Mouse (Mus musculus): Measurements from ENCODE around the gene Bmpr1a. TPM values are rescaled to one million over a fixed set of nuclear protein-coding genes. Genes with fewer than 3 reads are reported as not detected.

The Bmpr1a gene
- polyA plus RNA-seq, 1 experiment from 2014 or later = 51.1 TPM

- WGBS = 82% methylated on average over 3 of the region's 3 CpGs
Observed at GRCm38 (mm10) chr14:34454282-34454681, 48.9 kb downstream of the Bmpr1a start.

GRCm38 (mm10) chr14:34453648-34454047 is 49.5 kb downstream of the Bmpr1a start:
- Histone ChIP-seq H3K4me2 (no peak overlapping the region), H3K36me3 (ENCODE audit: insufficient read depth) (0 out of 2 replicates have a peak, but pooled peaks cover 4% of the 10 kb centered on the region), H3K27me3 (ENCODE audit: insufficient read depth, low read length) (no peaks in the 10 kb centered on the region), H3K9ac (no peak overlapping the region), H3K27ac (ENCODE audit: low read depth) (peak overlapping the region; percentile 39; the same call in 1 of the 2 replicates), H3K9me3 (ENCODE audit: low read depth, low read length) (no peaks in the 10 kb centered on the region), H3K4me3 (ENCODE audit: low read depth, low read length) (no peak overlapping the region), H3K4me1 (ENCODE audit: insufficient read depth) (no peaks in the 10 kb centered on the region)
- no peak for TF ChIP-seq CTCF (IDR thresholded peaks at IDR 0.05; ENCODE audit: low read depth)
- DNase-seq = no peak
- ATAC-seq (ENCODE audit: insufficient read depth) = no peak
- WGBS = 38% methylated on average over 6 of the region's 6 CpGs

More at GRCm38 (mm10) chr14:34454282-34454681, 48.9 kb downstream of the Bmpr1a start:
- H3K9ac ChIP-seq = no peak overlapping the region
- ATAC-seq (ENCODE audit: insufficient read depth) = no peak
- H3K27ac ChIP-seq (ENCODE audit: low read depth) = peak overlapping the region; percentile 39; the same call in 1 of the 2 replicates
- no peak overlapping the region for H3K4me3 ChIP-seq (ENCODE audit: low read depth, low read length)
- H3K9me3 ChIP-seq (ENCODE audit: low read depth, low read length) = no peaks in the 10 kb centered on the region
- H3K4me2 ChIP-seq = no peak overlapping the region
- H3K36me3 ChIP-seq (ENCODE audit: insufficient read depth) = peaks cover 8% of the 10 kb centered on the region; the same call in 1 of the 2 replicates
- H3K4me1 ChIP-seq (ENCODE audit: insufficient read depth) = no peaks in the 10 kb centered on the region
- DNase-seq = no peak
- H3K27me3 ChIP-seq (ENCODE audit: insufficient read depth, low read length) = no peaks in the 10 kb centered on the region
- TF ChIP-seq CTCF (IDR thresholded peaks at IDR 0.05; ENCODE audit: low read depth) = no peak

- Histone ChIP-seq H3K4me1 (ENCODE audit: insufficient read depth) (no peaks in the 10 kb centered on the region), H3K36me3 (ENCODE audit: insufficient read depth) (peaks cover 8% of the 10 kb centered on the region), H3K27ac (ENCODE audit: low read depth) (no peak overlapping the region), H3K4me3 (ENCODE audit: low read depth, low read length) (no peak overlapping the region), H3K9ac (no peak overlapping the region), H3K9me3 (ENCODE audit: low read depth, low read length) (no peaks in the 10 kb centered on the region), H3K27me3 (ENCODE audit: insufficient read depth, low read length) (no peaks in the 10 kb centered on the region), H3K4me2 (no peak overlapping the region)
- no peak for DNase-seq
- no peak for ATAC-seq (ENCODE audit: insufficient read depth)
- TF ChIP-seq CTCF (IDR thresholded peaks at IDR 0.05; ENCODE audit: low read depth) = no peak
Observed at GRCm38 (mm10) chr14:34451872-34452271, 51.3 kb downstream of the Bmpr1a start.

GRCm38 (mm10) chr14:34450451-34450850 is 52.7 kb downstream of the Bmpr1a start:
- H3K4me2 ChIP-seq = no peak overlapping the region
- H3K4me1 ChIP-seq (ENCODE audit: insufficient read depth) = no peaks in the 10 kb centered on the region
- ATAC-seq (ENCODE audit: insufficient read depth) (no peak), DNase-seq (no peak)
- H3K36me3 ChIP-seq (ENCODE audit: insufficient read depth) = peaks cover 12% of the 10 kb centered on the region
- no peaks in the 10 kb centered on the region for H3K9me3 ChIP-seq (ENCODE audit: low read depth, low read length)
- H3K27ac ChIP-seq (ENCODE audit: low read depth) = no peak overlapping the region
- H3K4me3 ChIP-seq (ENCODE audit: low read depth, low read length) = no peak overlapping the region
- TF ChIP-seq CTCF (IDR thresholded peaks at IDR 0.05; ENCODE audit: low read depth) = no peak
- H3K9ac ChIP-seq = no peak overlapping the region
- WGBS = 76% methylated on average over 5 of the region's 5 CpGs
- no peaks in the 10 kb centered on the region for H3K27me3 ChIP-seq (ENCODE audit: insufficient read depth, low read length)

- Histone ChIP-seq H3K4me1 (ENCODE audit: insufficient read depth) (no peaks in the 10 kb centered on the region), H3K9ac (no peak overlapping the region), H3K36me3 (ENCODE audit: insufficient read depth) (peaks cover 12% of the 10 kb centered on the region), H3K4me3 (ENCODE audit: low read depth, low read length) (no peak overlapping the region), H3K27ac (ENCODE audit: low read depth) (no peak overlapping the region), H3K27me3 (ENCODE audit: insufficient read depth, low read length) (no peaks in the 10 kb centered on the region), H3K9me3 (ENCODE audit: low read depth, low read length) (no peaks in the 10 kb centered on the region), H3K4me2 (no peak overlapping the region)
- ATAC-seq (ENCODE audit: insufficient read depth) = no peak
- 64% methylated on average over 9 of the region's 9 CpGs for WGBS
- no peak for TF ChIP-seq CTCF (IDR thresholded peaks at IDR 0.05; ENCODE audit: low read depth)
- DNase-seq = peak; percentile 9
Observed at GRCm38 (mm10) chr14:34449807-34450206, 53.3 kb downstream of the Bmpr1a start.

GRCm38 (mm10) chr14:34448398-34448797 is 54.7 kb downstream of the Bmpr1a start:
- Histone ChIP-seq H3K9ac (no peak overlapping the region), H3K36me3 (ENCODE audit: insufficient read depth) (peaks cover 15% of the 10 kb centered on the region), H3K4me1 (ENCODE audit: insufficient read depth) (no peaks in the 10 kb centered on the region), H3K4me3 (ENCODE audit: low read depth, low read length) (no peak overlapping the region), H3K9me3 (ENCODE audit: low read depth, low read length) (no peaks in the 10 kb centered on the region), H3K4me2 (no peak overlapping the region), H3K27ac (ENCODE audit: low read depth) (no peak overlapping the region), H3K27me3 (ENCODE audit: insufficient read depth, low read length) (no peaks in the 10 kb centered on the region)
- DNase-seq (no peak), ATAC-seq (ENCODE audit: insufficient read depth) (no peak)
- TF ChIP-seq CTCF (IDR thresholded peaks at IDR 0.05; ENCODE audit: low read depth) = no peak

- Histone ChIP-seq H3K36me3 (ENCODE audit: insufficient read depth) (peaks cover 21% of the 10 kb centered on the region), H3K4me2 (no peak overlapping the region), H3K27ac (ENCODE audit: low read depth) (no peak overlapping the region), H3K4me1 (ENCODE audit: insufficient read depth) (no peaks in the 10 kb centered on the region), H3K9me3 (ENCODE audit: low read depth, low read length) (no peaks in the 10 kb centered on the region), H3K9ac (no peak overlapping the region), H3K27me3 (ENCODE audit: insufficient read depth, low read length) (no peaks in the 10 kb centered on the region), H3K4me3 (ENCODE audit: low read depth, low read length) (no peak overlapping the region)
- no peak for DNase-seq
- TF ChIP-seq CTCF (IDR thresholded peaks at IDR 0.05; ENCODE audit: low read depth) = no peak
- 87% methylated on average over 4 of the region's 4 CpGs for WGBS
- ATAC-seq (ENCODE audit: insufficient read depth) = no peak
Observed at GRCm38 (mm10) chr14:34447659-34448058, 55.5 kb downstream of the Bmpr1a start.

GRCm38 (mm10) chr14:34446624-34447023 is 56.5 kb downstream of the Bmpr1a start:
- H3K9me3 ChIP-seq (ENCODE audit: low read depth, low read length) = no peaks in the 10 kb centered on the region
- H3K4me3 ChIP-seq (ENCODE audit: low read depth, low read length) = no peak overlapping the region
- no peak for DNase-seq
- no peak for ATAC-seq (ENCODE audit: insufficient read depth)
- H3K27me3 ChIP-seq (ENCODE audit: insufficient read depth, low read length) = no peaks in the 10 kb centered on the region
- no peak overlapping the region for H3K27ac ChIP-seq (ENCODE audit: low read depth)
- no peak overlapping the region for H3K4me2 ChIP-seq
- no peak; the same call in 1 of the 2 replicates for TF ChIP-seq CTCF (IDR thresholded peaks at IDR 0.05; ENCODE audit: low read depth)
- no peaks in the 10 kb centered on the region for H3K4me1 ChIP-seq (ENCODE audit: insufficient read depth)
- no peak overlapping the region for H3K9ac ChIP-seq
- WGBS = 95% methylated on average over 6 of the region's 6 CpGs
- H3K36me3 ChIP-seq (ENCODE audit: insufficient read depth) = peaks cover 25% of the 10 kb centered on the region

All from lung, embryonic 14.5 days (tissue).